Mouse (Mus musculus): ENCODE measurements at regions not wholly inside any gene's neighbourhood (a gene's known extent, or its start where the extent isn't known, plus 50 kb on each side); places are given as distances from the start of the nearest gene placed in this dataset.

GRCm38 (mm10) chr3:50825534-50826423 is 382.4 kb upstream of the Slc7a11 start:
- TF ChIP-seq CTCF (IDR thresholded peaks at IDR 0.05; ENCODE audit: low read depth, low read length) (no peak), POLR2A (IDR thresholded peaks at IDR 0.05; ENCODE audit: borderline replicate concordance, low read depth, low read length) (no peak)

Data from bone marrow macrophage, adult 2 months (primary cell).